Mouse (Mus musculus) ES-E14 (cell line): ENCODE results near the gene Mkln1. TPM values are rescaled to one million over a fixed set of nuclear protein-coding genes. Genes with fewer than 3 reads are reported as not detected.

Experiments used
- DNase-seq: peaks from one replicate; pipeline ENCODE4 v3.0.0-alpha.2; 2013; ENCODE audit warnings: low read depth, low spot score
- H3K27ac ChIP-seq: 2 replicates; pipeline ENCODE4 v1.5.1; 2012; ENCODE audit warnings: low read depth, mild to moderate bottlenecking, low read length, moderate library complexity, mixed read lengths; ENCODE audit not compliant: poor library complexity, insufficient read depth, severe bottlenecking
- H3K36me3 ChIP-seq: 2 replicates; pipeline ENCODE4 v1.6.1; 2012; ENCODE audit warnings: mild to moderate bottlenecking, low read length, moderate library complexity, mixed read lengths; ENCODE audit not compliant: control insufficient read depth, poor library complexity, insufficient read depth, severe bottlenecking
- H3K4me1 ChIP-seq, 2 experiments: fragments of 150-350 bp in 1 of 2; sonication (generic) in 1 of 2; 2 replicates each; pipeline ENCODE4 v1.6.1; 2012; ENCODE audit warnings: low read length in 2 of 2, mild to moderate bottlenecking in 1 of 2, mixed read lengths in 1 of 2; ENCODE audit not compliant: control insufficient read depth in 2 of 2, insufficient read depth in 2 of 2, poor library complexity in 1 of 2
- H3K4me3 ChIP-seq, 2 experiments: fragments of 150-350 bp in 1 of 2; sonication (generic) in 1 of 2; 2 replicates each; pipeline ENCODE4 v1.5.1; 2012; ENCODE audit warnings: low read length in 2 of 2, low read depth in 1 of 2, mild to moderate bottlenecking in 1 of 2, mixed read lengths in 1 of 2; ENCODE audit not compliant: insufficient read depth in 1 of 2, poor library complexity in 1 of 2, severe bottlenecking in 1 of 2
- H3K9ac ChIP-seq: 2 replicates; pipeline ENCODE4 v1.6.1; 2012; ENCODE audit warnings: low read depth, mild to moderate bottlenecking, low read length, mixed read lengths; ENCODE audit not compliant: poor library complexity, insufficient read depth, severe bottlenecking
- H3K9me3 ChIP-seq: fragments of 150-350 bp; sonication (generic); 2 replicates; pipeline ENCODE4 v1.6.1; 2012; ENCODE audit warnings: low read depth, mild to moderate bottlenecking, low read length; ENCODE audit not compliant: control insufficient read depth, insufficient read depth
- CHD2 ChIP-seq: IDR thresholded peaks from 2 replicates; pipeline ENCODE4 v1.6.1; 2014; ENCODE audit warnings: mild to moderate bottlenecking, low read depth, low read length, inconsistent platforms
- HCFC1 ChIP-seq: IDR thresholded peaks from 2 replicates; pipeline ENCODE4 v1.6.1; 2012; ENCODE audit warnings: low read length, inconsistent platforms, borderline replicate concordance; ENCODE audit not compliant: insufficient read depth
- MAFK ChIP-seq: IDR thresholded peaks from 2 replicates; pipeline ENCODE4 v1.6.1; 2014; ENCODE audit warnings: mild to moderate bottlenecking, low read depth, low read length, inconsistent platforms; ENCODE audit not compliant: insufficient read depth
- ZC3H11A ChIP-seq: IDR thresholded peaks from 2 replicates; pipeline ENCODE4 v1.6.1; 2012; ENCODE audit warnings: low read depth, mild to moderate bottlenecking, inconsistent platforms, low read length, borderline replicate concordance
- ZNF384 ChIP-seq: IDR thresholded peaks from 2 replicates; pipeline ENCODE4 v1.6.1; 2012; ENCODE audit warnings: low read depth, low read length, inconsistent platforms
- in situ Hi-C, 2 experiments: fragments of 600-800 bp; cut with MboI; formaldehyde crosslinking; loops; one replicate each; pipeline ENCODE4 v1.15.1; 2025; ENCODE audit warnings: low sequenced_read_pairs in 2 of 2, inconsistent platforms in 1 of 2; ENCODE audit not compliant: unreplicated experiment in 2 of 2
- total RNA-seq: library from RNA; depleted of rRNA; stranded (reverse); fragments of 300-350 nt; gene quantifications from 2 replicates; pipeline ENCODE4 v1.2.3, GENCODE M21; 2012

Gene Mkln1
- total RNA-seq, 1 experiment = 78.0 TPM

- no peak overlapping the region for H3K9ac ChIP-seq
- H3K27ac ChIP-seq = no peak overlapping the region
- TF ChIP-seq ZNF384 = no peak
- no peak for TF ChIP-seq CHD2
- no peak for TF ChIP-seq MAFK
- no peak for TF ChIP-seq ZC3H11A
- TF ChIP-seq HCFC1 = no peak
- no peaks in the 10 kb centered on the region for H3K9me3 ChIP-seq
- H3K36me3 ChIP-seq = 0 out of 2 replicates have a peak, but pooled peaks cover 2% of the 10 kb centered on the region
- DNase-seq = no peak
- in situ Hi-C loops = no loop called here
- no peak overlapping the region for H3K4me3 ChIP-seq
- H3K4me1 ChIP-seq = no peaks in the 10 kb centered on the region
Measured at GRCm38 (mm10) chr6:31495122-31495731, 96.7 kb downstream of the Mkln1 start.

GRCm38 (mm10) chr6:31496227-31496626 lies 97.7 kb downstream of the Mkln1 start:
- Histone ChIP-seq H3K9ac (no peak overlapping the region), H3K4me3 (no peak overlapping the region), H3K9me3 (no peaks in the 10 kb centered on the region), H3K27ac (no peak overlapping the region), H3K36me3 (0 out of 2 replicates have a peak, but pooled peaks cover 2% of the 10 kb centered on the region), H3K4me1 (no peaks in the 10 kb centered on the region)
- TF ChIP-seq HCFC1 = no peak
- TF ChIP-seq ZNF384 = no peak
- TF ChIP-seq MAFK = no peak
- TF ChIP-seq ZC3H11A = no peak
- no peak for TF ChIP-seq CHD2
- DNase-seq = no peak
- in situ Hi-C loops = no loop called here

- TF ChIP-seq CHD2 = no peak
- Histone ChIP-seq H3K4me1 (no peaks in the 10 kb centered on the region), H3K27ac (no peak overlapping the region), H3K36me3 (0 out of 2 replicates have a peak, but pooled peaks cover 2% of the 10 kb centered on the region), H3K4me3 (no peak overlapping the region), H3K9ac (no peak overlapping the region), H3K9me3 (no peaks in the 10 kb centered on the region)
- in situ Hi-C loops = no loop called here
- no peak for DNase-seq
Measured at GRCm38 (mm10) chr6:31499836-31500235, 101.3 kb downstream of the Mkln1 start.

GRCm38 (mm10) chr6:31500260-31500659 lies 101.7 kb downstream of the Mkln1 start:
- Histone ChIP-seq H3K36me3 (0 out of 2 replicates have a peak, but pooled peaks cover 2% of the 10 kb centered on the region), H3K4me3 (no peak overlapping the region), H3K9ac (no peak overlapping the region), H3K4me1 (no peaks in the 10 kb centered on the region), H3K27ac (no peak overlapping the region), H3K9me3 (no peaks in the 10 kb centered on the region)
- TF ChIP-seq HCFC1 = no peak
- TF ChIP-seq ZC3H11A = no peak
- TF ChIP-seq ZNF384 = no peak
- TF ChIP-seq CHD2 = no peak
- TF ChIP-seq MAFK = no peak
- DNase-seq = no peak
- in situ Hi-C loops = no loop called here

GRCm38 (mm10) chr6:31500691-31501090 lies 102.2 kb downstream of the Mkln1 start:
- no peaks in the 10 kb centered on the region for H3K9me3 ChIP-seq
- H3K9ac ChIP-seq = no peak overlapping the region
- no peaks in the 10 kb centered on the region for H3K4me1 ChIP-seq
- no peak for DNase-seq
- H3K27ac ChIP-seq = no peak overlapping the region
- TF ChIP-seq CHD2 = no peak
- no peak for TF ChIP-seq HCFC1
- no peak for TF ChIP-seq ZNF384
- no peak for TF ChIP-seq ZC3H11A
- TF ChIP-seq MAFK = no peak
- in situ Hi-C loops = no loop called here
- 0 out of 2 replicates have a peak, but pooled peaks cover 2% of the 10 kb centered on the region for H3K36me3 ChIP-seq
- no peak overlapping the region for H3K4me3 ChIP-seq
